Mouse (Mus musculus): ENCODE measurements around the gene Mdp1.

- TF ChIP-seq POLR2A (IDR thresholded peaks at IDR 0.05; ENCODE audit: extremely low read depth, insufficient read depth, low read length): no peak
- no peak for TF ChIP-seq CTCF (IDR thresholded peaks at IDR 0.05; ENCODE audit: extremely low read depth, insufficient read depth, low read length)
Observed at GRCm38 (mm10) chr14:55677615-55678014, 17.3 kb upstream of the Mdp1 start.
